Mouse (Mus musculus) gastrocnemius, postnatal 36 days (tissue): ENCODE data around the gene Psmd1. TPM values are rescaled to one million over a fixed set of nuclear protein-coding genes. Genes with fewer than 3 reads are reported as not detected.
"Not testable (repeated sequence)": the region's sequence is repeated elsewhere in the genome, so short reads cannot be mapped to it uniquely, and the experiment has no call there.

Experiments used
- DNase-seq, 2 experiments: peaks; one replicate each; pipeline ENCODE4 v3.0.0; 2022
- intact Hi-C: fragments of 180-260 bp; cut with DNase I; formaldehyde crosslinking; loops from one replicate; pipeline ENCODE4 v1.15.1; 2025
- long read RNA-seq, 2 experiments: library from polyadenylated mRNA; stranded (forward); transcript quantifications; one replicate each; pipeline ENCODE4 v2.0.0; 2021
- total RNA-seq, 2 experiments: library from RNA; stranded (reverse); gene quantifications; 2 replicates each; pipeline ENCODE4 v1.2.3; 2021

The Psmd1 gene
- 100 to 1,000 TPM; 104 to 108 TPM for total RNA-seq
- long read RNA-seq, experiment 1, transcript Psmd1-201 (25 exons, 3,112 nt) = major isoform, 37 of 86 reads
- long read RNA-seq, experiment 1, partial matches to known transcripts = 46 of 86 reads
- long read RNA-seq, experiment 1, other reads (novel, unspliced or antisense) = 3 of 86 reads
- long read RNA-seq, experiment 2, transcript Psmd1-201 (25 exons, 3,112 nt) = major isoform, 66 of 110 reads
- long read RNA-seq, experiment 2, partial matches to known transcripts = 41 of 110 reads
- long read RNA-seq, experiment 2, other reads (novel, unspliced or antisense) = 3 of 110 reads

- intact Hi-C loops = no loop called here
- DNase-seq = peak; percentile 80 to 89
These were observed at the start of gene Psmd1 for GRCm38 (mm10) chr1:86064271-86064991. Gene Psmd1 (plus strand): TSS chr1:86064387.

DNA sequence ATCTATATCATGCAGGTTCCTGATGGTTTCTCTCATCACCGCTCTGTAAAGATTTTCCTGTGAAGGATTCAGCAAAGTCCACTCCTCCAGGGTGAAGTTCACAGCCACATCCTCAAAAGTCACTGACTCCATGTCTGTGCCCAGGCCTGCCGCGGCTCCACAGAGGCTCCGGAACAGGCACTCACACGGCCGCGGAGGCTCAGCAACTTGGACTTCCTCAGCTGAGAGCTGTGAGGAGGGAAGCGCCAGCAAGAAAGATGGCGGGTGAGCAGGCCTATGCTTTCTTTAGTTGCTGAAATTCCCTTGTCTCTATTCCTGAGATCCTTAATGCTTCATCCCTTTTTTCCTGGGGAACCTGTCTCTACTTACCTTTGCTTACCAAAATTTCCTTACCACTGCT lies 48.4 kb upstream of the Psmd1 start:
- DNase-seq, intact Hi-C loops: not testable (repeated sequence)

DNA sequence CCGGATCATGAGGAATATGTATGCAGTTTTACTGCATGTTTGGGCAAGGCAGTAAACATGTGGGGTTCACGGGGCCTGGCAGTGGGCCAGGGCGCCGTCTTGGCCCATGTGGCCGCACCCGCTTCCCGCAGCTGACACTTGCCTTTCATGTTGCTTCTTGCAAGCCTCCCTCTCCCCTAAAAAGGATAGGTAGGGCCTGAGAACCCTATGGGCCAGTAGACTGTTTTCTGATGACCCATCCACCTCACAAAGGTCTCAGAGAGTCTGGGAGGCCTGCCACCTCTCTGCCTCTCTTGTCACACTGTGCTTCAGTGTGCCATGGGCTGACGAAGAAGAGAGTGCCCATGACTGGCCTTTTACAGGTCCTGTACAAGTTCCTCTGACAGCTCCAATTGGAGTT lies 47.7 kb upstream of the Psmd1 start, which contains the start of gene Spata3:
TSS of gene Spata3 (plus strand) at position 301 of the 400 bp plus-strand sequence.
- no peak for DNase-seq
- intact Hi-C loops = no loop called here

GRCm38 (mm10) chr1:86018235-86019055 lies 45.7 kb upstream of the Psmd1 start:
- intact Hi-C loops = no loop called here
- peak; percentile 18 to 30 for DNase-seq

DNA sequence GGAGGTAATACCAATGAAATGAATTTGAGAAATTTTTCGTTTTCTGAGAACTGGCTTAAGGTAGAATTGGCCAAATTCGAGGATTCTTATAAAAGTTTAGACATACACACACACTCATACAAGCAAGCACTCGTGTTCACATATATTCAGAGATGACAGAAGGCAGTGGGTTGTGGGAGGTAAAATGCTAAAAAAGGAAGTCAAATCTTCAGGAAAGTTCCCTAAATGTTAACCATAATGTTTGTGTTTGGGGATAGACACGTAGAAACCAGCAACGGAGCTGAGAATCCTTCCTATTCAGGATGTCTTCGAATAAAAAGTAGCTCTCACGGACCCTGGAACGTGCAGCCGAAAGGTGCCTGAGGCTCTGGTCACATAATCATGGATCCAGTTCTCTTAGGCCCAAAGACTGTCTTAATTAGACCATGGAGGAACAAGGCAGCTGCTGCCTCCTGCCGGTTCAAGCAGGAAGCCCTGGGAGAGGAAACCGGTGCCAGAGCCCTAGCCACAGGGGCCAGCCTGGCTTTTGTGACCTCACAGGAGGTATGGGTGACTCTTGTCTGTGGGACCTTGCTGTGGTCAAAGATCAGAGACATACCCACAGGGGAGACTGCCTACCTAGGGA lies 42.7 kb upstream of the Psmd1 start:
- intact Hi-C loops = no loop called here

GRCm38 (mm10) chr1:86032273-86032987 lies 31.8 kb upstream of the Psmd1 start:
- intact Hi-C loops = no loop called here
- no peak for DNase-seq

More for the DNA sequence above, 42.7 kb upstream of the Psmd1 start:
- no peak for DNase-seq

DNA sequence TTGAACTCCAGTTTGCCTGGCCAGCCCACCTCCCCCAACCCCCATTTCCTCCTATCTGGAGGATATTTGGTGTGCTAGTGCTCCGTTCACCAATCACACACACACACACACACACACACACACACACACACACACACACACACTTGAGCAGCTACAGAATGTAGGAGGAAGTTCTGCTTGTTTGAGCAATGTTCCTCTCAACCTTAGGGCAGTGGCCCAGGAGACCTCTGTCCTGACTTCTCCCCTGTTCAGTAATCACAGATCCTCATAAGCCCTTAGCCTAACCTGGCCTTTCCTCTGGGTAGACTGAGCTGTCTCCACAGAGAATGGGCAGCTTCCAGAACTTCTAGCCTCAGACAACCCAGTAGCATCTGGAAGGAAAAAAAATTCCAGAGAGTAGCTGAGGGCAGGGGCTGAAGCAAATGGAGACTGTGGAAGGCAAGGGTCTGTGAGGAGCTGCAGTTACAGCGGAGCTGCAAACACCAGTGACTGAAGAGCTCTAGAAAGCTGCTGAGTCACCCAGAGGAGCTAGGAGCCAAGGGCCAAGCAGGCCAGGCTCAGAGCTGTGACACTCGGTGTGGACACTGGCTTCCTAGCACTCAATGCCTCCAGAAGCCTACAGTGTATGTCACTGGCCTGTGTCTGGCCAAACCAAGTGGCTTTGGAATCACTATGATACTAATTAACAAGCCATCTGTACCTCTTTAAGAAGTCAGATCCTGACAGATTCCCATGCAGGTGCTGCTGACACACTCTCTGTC lies 25.8 kb upstream of the Psmd1 start:
- peak in 1 of 2 experiments; percentile 25 for DNase-seq

DNA sequence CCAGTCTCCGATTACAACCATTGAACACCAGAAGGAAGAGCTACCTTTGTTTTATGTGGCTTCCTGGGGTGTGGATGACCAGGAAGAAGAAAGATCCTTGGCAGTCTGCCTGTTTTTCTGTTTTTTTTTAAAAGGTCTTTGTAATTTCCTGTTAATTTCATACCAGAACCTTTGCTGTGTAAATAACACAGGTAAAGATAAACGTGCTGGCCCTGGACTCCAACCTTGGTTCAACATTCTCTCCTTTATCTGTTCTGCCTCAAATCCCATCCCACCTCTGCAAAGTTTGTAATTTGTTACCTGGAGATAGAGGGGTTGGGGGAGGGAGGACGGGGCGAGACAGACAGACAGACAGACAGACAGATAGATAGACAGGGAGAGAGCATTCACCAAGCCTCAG lies 24.1 kb upstream of the Psmd1 start:
- intact Hi-C loops = no loop called here
- DNase-seq = no peak

More for the DNA sequence above, 25.8 kb upstream of the Psmd1 start:
- intact Hi-C loops = no loop called here

DNA sequence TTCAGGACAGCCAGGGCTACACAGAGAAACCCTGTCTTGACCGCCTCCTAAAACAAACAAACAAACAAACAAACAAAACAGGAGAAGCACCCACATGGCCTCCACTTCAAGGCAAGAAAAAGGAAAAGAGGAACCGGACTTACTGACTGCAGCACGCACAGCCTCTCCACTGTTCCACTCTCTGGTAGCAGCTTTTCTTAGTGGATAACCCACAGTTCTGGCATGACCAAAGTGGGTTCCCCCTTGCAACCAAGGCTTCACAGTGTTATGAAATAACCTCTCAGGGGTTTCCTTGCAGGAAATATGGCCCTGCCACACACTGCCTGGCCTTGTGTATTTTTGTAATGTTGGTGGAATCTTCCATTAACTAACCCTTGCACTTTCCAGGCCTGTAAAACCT lies 23.4 kb upstream of the Psmd1 start:
- intact Hi-C loops = no loop called here
- no peak for DNase-seq

DNA sequence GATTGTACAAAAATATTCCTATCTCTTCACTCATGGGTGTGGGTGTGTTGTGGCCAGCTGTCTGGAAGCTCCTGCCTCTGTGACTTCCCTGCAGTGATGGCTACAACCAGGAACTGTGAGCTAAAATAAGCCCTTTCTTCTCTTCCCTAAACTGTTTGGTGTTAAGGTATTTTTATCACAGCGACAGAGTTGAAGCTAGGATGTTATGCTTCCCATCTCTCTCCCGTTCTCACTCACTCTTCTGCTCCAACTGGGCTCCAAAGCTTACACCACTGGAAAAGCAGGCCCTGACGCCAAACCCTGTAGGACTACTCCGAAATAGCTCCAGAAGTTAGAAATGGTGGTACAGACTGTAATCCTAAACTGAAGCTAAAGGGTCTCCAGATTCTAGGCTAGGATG lies 19.1 kb upstream of the Psmd1 start:
- intact Hi-C loops = no loop called here
- no peak for DNase-seq

GRCm38 (mm10) chr1:86045848-86046805 lies 18.1 kb upstream of the Psmd1 start, which contains the start of gene 2810459M11Rik:
Gene 2810459M11Rik (plus strand): TSS chr1:86045863.
- intact Hi-C loops = no loop called here
- DNase-seq = no peak

GRCm38 (mm10) chr1:86046833-86047563 lies 17.2 kb upstream of the Psmd1 start:
- intact Hi-C loops = no loop called here
- no peak for DNase-seq

GRCm38 (mm10) chr1:86048231-86048630 lies 16.0 kb upstream of the Psmd1 start:
- intact Hi-C loops = no loop called here
- DNase-seq = no peak

GRCm38 (mm10) chr1:86048744-86049143 lies 15.4 kb upstream of the Psmd1 start:
- DNase-seq = no peak
- intact Hi-C loops = no loop called here

- DNase-seq = peak; percentile 50 to 66
- intact Hi-C loops = no loop called here
These were observed 10.8 kb upstream of the Psmd1 start for GRCm38 (mm10) chr1:86053198-86053921.

GRCm38 (mm10) chr1:86054943-86055342 lies 9.2 kb upstream of the Psmd1 start:
- intact Hi-C loops = no loop called here
- DNase-seq = no peak

- DNase-seq = no peak
- intact Hi-C loops = no loop called here
These were observed 7.9 kb upstream of the Psmd1 start for GRCm38 (mm10) chr1:86056284-86056683.
